Mouse (Mus musculus) T-helper 17 cell (primary cell): ENCODE data around the gene Opa3.

Source experiments
- in situ Hi-C, 2 experiments: fragments of 300-600 bp; cut with MboI, MseI; formaldehyde crosslinking; loops; 1 replicate in 1 of 2; 2 replicates in 1 of 2; pipeline ENCODE4 v1.15.1; 2025; ENCODE audit warnings: high pct_unique_total_duplicates in 2 of 2

Gene Opa3

GRCm38 (mm10) chr7:19279052-19279451 lies 50.9 kb downstream of the Opa3 start:
- in situ Hi-C loops, result loop anchor here in 1 of 2 experiments (10.0 kb wide), 1 partner anchor 646 kb away; the partner anchor contains the start of gene Pvr

GRCm38 (mm10) chr7:19279581-19280114 lies 51.5 kb downstream of the Opa3 start, which contains the start of gene Ppm1n:
TSS of gene Ppm1n (minus strand) at chr7:19280064.
- in situ Hi-C loops, result loop anchor here (5.0 to 10.0 kb wide), 3 partner anchors 37 to 645 kb away; partner anchors contain the start of gene Pvr (in 1 of the 2)

GRCm38 (mm10) chr7:19281680-19282304 lies 53.7 kb downstream of the Opa3 start:
- in situ Hi-C loops, result loop anchor here (5.0 kb wide), 2 partner anchors 39 to 124 kb away; no protein-coding TSS in a partner anchor

- in situ Hi-C loops, result loop anchor here (5.0 kb wide), 2 partner anchors 40 to 125 kb away; no protein-coding TSS in a partner anchor
Observed at GRCm38 (mm10) chr7:19282385-19282784, 54.3 kb downstream of the Opa3 start, which contains the start of gene Rtn2. TSS of gene Rtn2 (plus strand) at chr7:19282624.

GRCm38 (mm10) chr7:19282791-19283405 lies 54.8 kb downstream of the Opa3 start:
- in situ Hi-C loops, result loop anchor here (5.0 kb wide), 2 partner anchors 41 to 126 kb away; no protein-coding TSS in a partner anchor

- in situ Hi-C loops, result loop anchor here (5.0 kb wide), 2 partner anchors 41 to 126 kb away; no protein-coding TSS in a partner anchor
Observed at GRCm38 (mm10) chr7:19283406-19283804, 55.3 kb downstream of the Opa3 start.

GRCm38 (mm10) chr7:19284763-19285162 lies 56.6 kb downstream of the Opa3 start:
- in situ Hi-C loops, result loop anchor here (5.0 kb wide), 2 partner anchors 42 to 127 kb away; no protein-coding TSS in a partner anchor

GRCm38 (mm10) chr7:19290969-19291596 lies 62.9 kb downstream of the Opa3 start:
- in situ Hi-C loops, result no loop called here

GRCm38 (mm10) chr7:19295503-19296185 lies 67.5 kb downstream of the Opa3 start:
- in situ Hi-C loops, result no loop called here

- in situ Hi-C loops, result no loop called here
Observed at GRCm38 (mm10) chr7:19297034-19297433, 68.9 kb downstream of the Opa3 start.

- in situ Hi-C loops, result no loop called here
Observed at GRCm38 (mm10) chr7:19297794-19298193, 69.7 kb downstream of the Opa3 start.

- in situ Hi-C loops, result no loop called here
Observed at GRCm38 (mm10) chr7:19299194-19299593, 71.1 kb downstream of the Opa3 start.

- in situ Hi-C loops, result loop anchor here in 1 of 2 experiments (10.0 kb wide), 1 partner anchor 64 kb away; no protein-coding TSS in a partner anchor
Observed at GRCm38 (mm10) chr7:19300501-19301421, 72.6 kb downstream of the Opa3 start.

- in situ Hi-C loops, result loop anchor here in 1 of 2 experiments (10.0 kb wide), 1 partner anchor 63 kb away; no protein-coding TSS in a partner anchor
Observed at GRCm38 (mm10) chr7:19301461-19302263, 73.5 kb downstream of the Opa3 start.

- in situ Hi-C loops, result loop anchor here in 1 of 2 experiments (10.0 kb wide), 1 partner anchor 62 kb away; no protein-coding TSS in a partner anchor
Observed at GRCm38 (mm10) chr7:19302264-19303045, 74.3 kb downstream of the Opa3 start.

GRCm38 (mm10) chr7:19303046-19303305 lies 74.8 kb downstream of the Opa3 start:
- in situ Hi-C loops, result loop anchor here in 1 of 2 experiments (10.0 kb wide), 1 partner anchor 62 kb away; no protein-coding TSS in a partner anchor

GRCm38 (mm10) chr7:19303770-19304169 lies 75.6 kb downstream of the Opa3 start:
- in situ Hi-C loops, result loop anchor here in 1 of 2 experiments (10.0 kb wide), 1 partner anchor 61 kb away; no protein-coding TSS in a partner anchor
